10 mouse cellular contexts compared by ENCODE assay signal in genomic region chr10:46826639-46827038, GRCm38 (mm10).
DNase-seq lines count a peak whose midpoint lies in the region; ATAC-seq lines count a peak whose summit lies in the region.
"Had no signal": no experiment of that assay in that cellular context is flagged by ENCODE, and none has a peak within 500 bp of the region (broad histone marks: within the 10 kb centered on the region; RNA-seq: fewer than 3 reads in every experiment).

No protein-coding gene starts in this region.

- H3K4me3 ChIP-seq in forebrain, embryonic 12.5 days (replicated peaks) = no peak overlapping the region
- H3K4me3 ChIP-seq in midbrain, embryonic 16.5 days (ENCODE audit: low read depth, low read length) = no peak overlapping the region
- H3K4me3 ChIP-seq in limb, embryonic 10.5 days = no peak overlapping the region
- no peak overlapping the region for H3K4me3 ChIP-seq in intestine, embryonic 16.5 days (ENCODE audit: low read length)

- peak overlapping the region; percentile 42; the same call in 1 of the 2 replicates for H3K27ac ChIP-seq in forebrain, embryonic 12.5 days
- peak overlapping the region; percentile 63; the same call in 1 of the 2 replicates for H3K27ac ChIP-seq in midbrain, embryonic 16.5 days (ENCODE audit: low read length)
- H3K27ac ChIP-seq in limb, embryonic 10.5 days = no peak overlapping the region
- no peak overlapping the region for H3K27ac ChIP-seq in intestine, embryonic 16.5 days (ENCODE audit: low read length)
- H3K27ac ChIP-seq: liver, embryonic 14.5 days had no signal

- DNase-seq in layer of hippocampus, adult 11-12 months (ENCODE audit: low spot score) = peak; percentile 49
- DNase-seq in layer of hippocampus, postnatal 25 days (ENCODE audit: extremely low spot score in 1 of 2, low spot score in 1 of 2) = no peak
- DNase-seq in layer of hippocampus, adult 18-20 months (ENCODE audit: low spot score in 2 of 2) = peak; percentile 70 to 89
- no peak for DNase-seq in limb, embryonic 10.5 days (ENCODE audit: low spot score)
- DNase-seq in heart, postnatal 4 days = no peak
- DNase-seq: kidney, postnatal 36 days had no signal

- H3K9me3 ChIP-seq in forebrain, embryonic 12.5 days = no peaks in the 10 kb centered on the region
- no peaks in the 10 kb centered on the region for H3K9me3 ChIP-seq in midbrain, embryonic 16.5 days (replicated peaks; ENCODE audit: control insufficient read depth, low read length, poor library complexity, severe bottlenecking)
- no peaks in the 10 kb centered on the region for H3K9me3 ChIP-seq in limb, embryonic 10.5 days (replicated peaks)
- no peaks in the 10 kb centered on the region for H3K9me3 ChIP-seq in intestine, embryonic 16.5 days (ENCODE audit: control insufficient read depth, low read length)

- no peak overlapping the region for H3K4me2 ChIP-seq in forebrain, embryonic 12.5 days
- no peak overlapping the region for H3K4me2 ChIP-seq in midbrain, embryonic 16.5 days (ENCODE audit: low read length)
- H3K4me2 ChIP-seq in intestine, embryonic 16.5 days (ENCODE audit: low read depth, low read length) = no peak overlapping the region

- H3K27me3 ChIP-seq in forebrain, embryonic 12.5 days = no peaks in the 10 kb centered on the region
- H3K27me3 ChIP-seq in midbrain, embryonic 16.5 days (ENCODE audit: control insufficient read depth, insufficient read depth, low read depth, low read length) = no peaks in the 10 kb centered on the region
- H3K27me3 ChIP-seq in limb, embryonic 10.5 days (ENCODE audit: low read depth, poor library complexity, severe bottlenecking) = no peaks in the 10 kb centered on the region
- no peaks in the 10 kb centered on the region for H3K27me3 ChIP-seq in intestine, embryonic 16.5 days (replicated peaks; ENCODE audit: control insufficient read depth, insufficient read depth, low read length)

- H3K36me3 ChIP-seq in forebrain, embryonic 12.5 days (replicated peaks) = no peaks in the 10 kb centered on the region
- H3K36me3 ChIP-seq in midbrain, embryonic 16.5 days (ENCODE audit: control insufficient read depth, insufficient read depth, low read length) = no peaks in the 10 kb centered on the region
- H3K36me3 ChIP-seq in limb, embryonic 10.5 days = no peaks in the 10 kb centered on the region
- no peaks in the 10 kb centered on the region for H3K36me3 ChIP-seq in intestine, embryonic 16.5 days (ENCODE audit: control insufficient read depth, insufficient read depth, low read length)

- 0 out of 2 replicates have a peak, but pooled peaks have one; percentile 27 for ATAC-seq in forebrain, embryonic 12.5 days (ENCODE audit: low FRiP score)
- peak; percentile 57; the same call in 1 of the 2 replicates for ATAC-seq in midbrain, embryonic 16.5 days
- ATAC-seq in intestine, embryonic 16.5 days = no peak

- 15% methylated on average over 1 of the region's 1 CpGs for WGBS in forebrain, embryonic 12.5 days
- 13% methylated on average over 1 of the region's 1 CpGs for WGBS in midbrain, embryonic 16.5 days
- 76% methylated on average over 1 of the region's 1 CpGs for WGBS in limb, embryonic 10.5 days
- 63% methylated on average over 1 of the region's 1 CpGs for WGBS in intestine, embryonic 16.5 days

- peaks cover 10% of the 10 kb centered on the region; the same call in 1 of the 2 replicates for H3K4me1 ChIP-seq in forebrain, embryonic 12.5 days
- peaks cover 6% of the 10 kb centered on the region for H3K4me1 ChIP-seq in midbrain, embryonic 16.5 days (ENCODE audit: control insufficient read depth, insufficient read depth, low read length)
- no peaks in the 10 kb centered on the region for H3K4me1 ChIP-seq in limb, embryonic 10.5 days
- no peaks in the 10 kb centered on the region for H3K4me1 ChIP-seq in intestine, embryonic 16.5 days (ENCODE audit: control insufficient read depth, insufficient read depth, low read length)

- no peak overlapping the region for H3K9ac ChIP-seq in forebrain, embryonic 12.5 days
- H3K9ac ChIP-seq in midbrain, embryonic 16.5 days (ENCODE audit: low read depth, low read length) = no peak overlapping the region
- no peak overlapping the region for H3K9ac ChIP-seq in intestine, embryonic 16.5 days (ENCODE audit: low read depth, low read length)
- H3K9ac ChIP-seq: liver, embryonic 14.5 days had no signal

Comparison
In these comparisons a context has a peak if more than half of its experiments do, and no peak if none do; other contexts are left out.
1. DNase-seq: peak in layer of hippocampus, adult 11-12 months (single experiment) and layer of hippocampus, adult 18-20 months (2 of 2); none in layer of hippocampus, postnatal 25 days (0 of 2), limb, embryonic 10.5 days (single experiment) and heart, postnatal 4 days (single experiment).
2. H3K27ac ChIP-seq: peak in forebrain, embryonic 12.5 days (single experiment) and midbrain, embryonic 16.5 days (single experiment); none in limb, embryonic 10.5 days (single experiment) and intestine, embryonic 16.5 days (single experiment).